Mouse (Mus musculus) gastrocnemius, adult 8-10 months (tissue): ENCODE measurements around the gene Pcyox1. TPM values are rescaled to one million over a fixed set of nuclear protein-coding genes. Genes with fewer than 3 reads are reported as not detected.

Experiments used
- DNase-seq, 2 experiments: peaks; one replicate each; pipeline ENCODE4 v3.0.0; 2022; ENCODE audit warnings: low spot score in 2 of 2
- total RNA-seq, 4 experiments: library from RNA; stranded (reverse); gene quantifications; 2 replicates each; pipeline ENCODE4 v1.2.4; 2022

The Pcyox1 gene
- total RNA-seq, result 10 to 100 TPM; 49.7 to 60.0 (median 57.0) TPM

GRCm38 (mm10) chr6:86396581-86397256 is at the start of gene Pcyox1:
Pcyox1 (minus strand) TSS chr6:86397154.
- peak; percentile 78 to 85 for DNase-seq

- DNase-seq, result no peak
Measured at GRCm38 (mm10) chr6:86445551-86445950, 48.6 kb upstream of the Pcyox1 start.

- DNase-seq, result no peak
Measured at GRCm38 (mm10) chr6:86441571-86441970, 44.6 kb upstream of the Pcyox1 start.

- no peak for DNase-seq
Measured at GRCm38 (mm10) chr6:86439531-86439930, 42.6 kb upstream of the Pcyox1 start.

- DNase-seq, result no peak
Measured at GRCm38 (mm10) chr6:86439119-86439496, 42.2 kb upstream of the Pcyox1 start.

GRCm38 (mm10) chr6:86438272-86439118 is 41.5 kb upstream of the Pcyox1 start, which contains the start of gene C87436:
C87436 (plus strand) TSS chr6:86438374.
- peak; percentile 86 to 87 for DNase-seq

GRCm38 (mm10) chr6:86437711-86438110 is 40.8 kb upstream of the Pcyox1 start:
- DNase-seq, result peak in 1 of 2 experiments; percentile 16

GRCm38 (mm10) chr6:86433696-86434095 is 36.7 kb upstream of the Pcyox1 start:
- no peak for DNase-seq

GRCm38 (mm10) chr6:86431531-86431930 is 34.6 kb upstream of the Pcyox1 start:
- DNase-seq, result no peak

- DNase-seq, result no peak
Measured at GRCm38 (mm10) chr6:86426358-86426757, 29.4 kb upstream of the Pcyox1 start, which contains the start of gene Gm44790. Gm44790 (plus strand) TSS chr6:86426658.

GRCm38 (mm10) chr6:86420491-86420890 is 23.5 kb upstream of the Pcyox1 start:
- no peak for DNase-seq

GRCm38 (mm10) chr6:86419239-86419638 is 22.3 kb upstream of the Pcyox1 start:
- no peak for DNase-seq

GRCm38 (mm10) chr6:86418711-86419110 is 21.8 kb upstream of the Pcyox1 start:
- DNase-seq, result no peak

GRCm38 (mm10) chr6:86406306-86406705 is 9.4 kb upstream of the Pcyox1 start:
- peak; percentile 30 to 63 for DNase-seq

GRCm38 (mm10) chr6:86404996-86405395 is 8.0 kb upstream of the Pcyox1 start:
- DNase-seq, result no peak

- DNase-seq, result peak; percentile 92 to 97
Measured at GRCm38 (mm10) chr6:86404100-86404861, 7.3 kb upstream of the Pcyox1 start, which contains the start of gene Tia1. Tia1 (plus strand) TSS chr6:86404219.

- DNase-seq, result peak in 1 of 2 experiments; percentile 84
Measured at GRCm38 (mm10) chr6:86403728-86404099, 6.8 kb upstream of the Pcyox1 start.

GRCm38 (mm10) chr6:86402681-86403607 is 6.0 kb upstream of the Pcyox1 start:
- no peak for DNase-seq

- peak; percentile 57 to 63 for DNase-seq
Measured at GRCm38 (mm10) chr6:86400972-86401371, 4.0 kb upstream of the Pcyox1 start.

GRCm38 (mm10) chr6:86399995-86400394 is 3.0 kb upstream of the Pcyox1 start:
- no peak for DNase-seq
